Mouse (Mus musculus) ovary, postnatal 10 days (tissue): Measurements from ENCODE around the gene S100g.

Source experiments
- DNase-seq: peaks from one replicate; pipeline ENCODE4 v3.0.0; 2022; ENCODE audit warnings: low spot score

S100g gene

GRCm38 (mm10) chrX:162964383-162964782, at the start of gene S100g:
TSS of gene S100g (minus strand) at chrX:162964599.
- DNase-seq, result no peak

GRCm38 (mm10) chrX:162992121-162992520, 27.7 kb upstream of the S100g start:
- DNase-seq, result no peak

GRCm38 (mm10) chrX:162991396-162991795, 27.0 kb upstream of the S100g start:
- no peak for DNase-seq

GRCm38 (mm10) chrX:162986876-162987495, 22.6 kb upstream of the S100g start:
- no peak for DNase-seq

GRCm38 (mm10) chrX:162976194-162976593, 11.8 kb upstream of the S100g start:
- no peak for DNase-seq

GRCm38 (mm10) chrX:162967456-162967855, 3.1 kb upstream of the S100g start:
- no peak for DNase-seq

GRCm38 (mm10) chrX:162963840-162964239, 559 bp downstream of the S100g start:
- DNase-seq, result no peak

GRCm38 (mm10) chrX:162957921-162958320, 6.5 kb downstream of the S100g start:
- no peak for DNase-seq

- no peak for DNase-seq
Measured at GRCm38 (mm10) chrX:162949811-162950439, 14.5 kb downstream of the S100g start.

GRCm38 (mm10) chrX:162942027-162942426, 22.4 kb downstream of the S100g start:
- no peak for DNase-seq

GRCm38 (mm10) chrX:162931467-162931866, 32.9 kb downstream of the S100g start:
- no peak for DNase-seq

- DNase-seq, result no peak
Measured at GRCm38 (mm10) chrX:162921487-162922125, 42.8 kb downstream of the S100g start.

- DNase-seq, result no peak
Measured at GRCm38 (mm10) chrX:162915697-162916096, 48.7 kb downstream of the S100g start.

GRCm38 (mm10) chrX:162913651-162914050, 50.7 kb downstream of the S100g start:
- no peak for DNase-seq
